Mouse (Mus musculus) CH12.LX (cell line): Measurements from ENCODE around the gene Gm10413.
"Not testable (repeated sequence)": the region's sequence is repeated elsewhere in the genome, so short reads cannot be mapped to it uniquely, and the experiment has no call there.

ENCODE experiments used
- CTCF ChIP-seq, 2 experiments: IDR thresholded peaks in 1 of 2; conservative IDR thresholded peaks in 1 of 2; 2 replicates each; pipeline ENCODE4 v1.5.1; 2011 to 2012; ENCODE audit warnings: low read depth in 2 of 2, low read length in 2 of 2, improper control_type of control experiment in 1 of 2, inconsistent platforms in 1 of 2, mild to moderate bottlenecking in 1 of 2, moderate library complexity in 1 of 2
- EP300 ChIP-seq: IDR thresholded peaks from 2 replicates; pipeline ENCODE4 v1.6.1; 2011; ENCODE audit warnings: low read length, improper control_type of control experiment
- PAX5 ChIP-seq: IDR thresholded peaks from 2 replicates; pipeline ENCODE4 v1.6.1; 2012; ENCODE audit warnings: low read length, inconsistent platforms, mixed read lengths
- POLR2A ChIP-seq: IDR thresholded peaks from 2 replicates; pipeline ENCODE4 v1.6.1; 2011; ENCODE audit warnings: low read depth, mild to moderate bottlenecking, improper control_type of control experiment, low read length
- RAD21 ChIP-seq: IDR thresholded peaks from 2 replicates; pipeline ENCODE4 v1.6.1; 2011; ENCODE audit warnings: low read depth, mild to moderate bottlenecking, low read length, improper control_type of control experiment, moderate library complexity
- RCOR1 ChIP-seq: conservative IDR thresholded peaks from 2 replicates; pipeline ENCODE4 v1.6.1; 2012; ENCODE audit warnings: low read depth, mild to moderate bottlenecking, inconsistent platforms, low read length, improper control_type of control experiment
- TBP ChIP-seq: conservative IDR thresholded peaks from 2 replicates; pipeline ENCODE4 v1.6.1; 2011; ENCODE audit warnings: low read depth, low read length, improper control_type of control experiment
- ZNF384 ChIP-seq: IDR thresholded peaks from 2 replicates; pipeline ENCODE4 v1.6.1; 2012; ENCODE audit warnings: low read depth, low read length, improper control_type of control experiment, inconsistent platforms

DNA sequence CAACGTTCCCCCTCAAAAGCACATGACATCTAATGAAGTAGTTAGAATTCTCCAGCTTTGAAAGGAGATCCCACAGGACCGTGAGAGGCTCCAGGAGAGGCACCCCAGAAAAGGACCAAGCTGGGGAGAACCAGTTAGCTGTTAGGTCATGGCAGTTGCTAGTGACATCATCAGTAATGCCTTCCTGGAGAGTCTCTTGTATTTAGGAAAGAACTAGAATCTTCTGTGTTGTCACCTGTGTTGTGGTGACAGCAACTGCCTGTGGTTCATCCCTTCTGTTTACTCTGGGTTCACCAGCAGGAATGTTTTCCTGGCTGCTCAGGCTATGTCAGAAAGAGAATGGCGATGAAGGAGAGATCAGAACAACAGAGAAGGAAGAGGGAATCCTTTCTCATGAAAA, 54.2 kb downstream of the Gm10413 start, which contains the start of gene Gm10408:
- not testable (repeated sequence) for TF ChIP-seq ZNF384; CTCF (conservative IDR thresholded peaks at IDR 0.05 in 1 of 2, IDR thresholded peaks at IDR 0.05 in 1 of 2; ENCODE audit: low read depth in 2 of 2, low read length in 2 of 2); POLR2A; RAD21; PAX5; EP300; RCOR1; TBP
